Mouse (Mus musculus) erythroblast, embryonic 14.5 days (primary cell): ENCODE measurements around the gene Arhgef19.

Experiments
- GATA1 ChIP-seq: IDR thresholded peaks from 2 replicates; pipeline ENCODE4 v1.6.1; 2012; ENCODE audit warnings: low read length, inconsistent platforms, mixed read lengths
- TAL1 ChIP-seq: IDR thresholded peaks from 3 replicates; pipeline ENCODE4 v1.6.1; 2012; ENCODE audit warnings: low read length, inconsistent platforms, mixed read lengths

DNA sequence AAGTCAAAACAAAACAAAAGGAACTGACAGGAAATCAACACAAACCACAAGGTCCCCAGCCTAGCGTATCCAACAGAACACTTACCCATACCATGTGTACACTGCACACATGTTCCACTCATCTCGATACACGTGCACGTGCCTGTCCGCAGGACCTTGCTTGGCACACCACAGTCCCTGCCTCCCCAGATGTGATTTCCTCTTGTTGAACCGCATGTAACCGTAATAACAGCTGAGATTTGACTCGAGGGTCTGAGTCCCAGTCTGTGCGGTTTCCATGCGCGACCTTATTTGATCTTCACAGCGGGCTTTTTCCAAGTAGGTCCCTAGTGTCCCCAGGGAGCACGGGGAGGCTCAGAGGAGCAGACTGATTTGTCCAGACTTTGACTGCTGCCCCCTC lies 60.1 kb downstream of the Arhgef19 start:
- TF ChIP-seq GATA1 (no peak), TAL1 (no peak)
